Mouse (Mus musculus): ENCODE data around the gene Lsm14a.

The Lsm14a gene

GRCm38 (mm10) chr7:34393215-34393614, at the start of gene Lsm14a:
Gene Lsm14a, minus strand, starts transcription at chr7:34393315.
- no peak for DNase-seq (ENCODE audit: low spot score)

GRCm38 (mm10) chr7:34438903-34439302, 45.8 kb upstream of the Lsm14a start:
- peak; percentile 69 for DNase-seq (ENCODE audit: low spot score)

- no peak for DNase-seq (ENCODE audit: low spot score)
These were observed 40.5 kb upstream of the Lsm14a start for GRCm38 (mm10) chr7:34433597-34433996.

- DNase-seq (ENCODE audit: low spot score): no peak
These were observed 28.1 kb upstream of the Lsm14a start for GRCm38 (mm10) chr7:34421201-34421600.

- peak; percentile 87 for DNase-seq (ENCODE audit: low spot score)
These were observed 14.4 kb upstream of the Lsm14a start for GRCm38 (mm10) chr7:34407492-34407891.

GRCm38 (mm10) chr7:34403876-34404275, 10.8 kb upstream of the Lsm14a start:
- no peak for DNase-seq (ENCODE audit: low spot score)

- DNase-seq (ENCODE audit: low spot score): no peak
These were observed 7.0 kb upstream of the Lsm14a start for GRCm38 (mm10) chr7:34400070-34400469.

- DNase-seq (ENCODE audit: low spot score): no peak
These were observed 5.7 kb upstream of the Lsm14a start for GRCm38 (mm10) chr7:34398831-34399230.

- no peak for DNase-seq (ENCODE audit: low spot score)
These were observed 3.7 kb upstream of the Lsm14a start for GRCm38 (mm10) chr7:34396791-34397190.

- no peak for DNase-seq (ENCODE audit: low spot score)
These were observed 2.6 kb upstream of the Lsm14a start for GRCm38 (mm10) chr7:34395761-34396160.

- DNase-seq (ENCODE audit: low spot score): peak; percentile 7
These were observed 1.5 kb upstream of the Lsm14a start for GRCm38 (mm10) chr7:34394636-34395035.

- DNase-seq (ENCODE audit: low spot score): no peak
These were observed 976 bp upstream of the Lsm14a start for GRCm38 (mm10) chr7:34394091-34394490.

- no peak for DNase-seq (ENCODE audit: low spot score)
These were observed 780 bp downstream of the Lsm14a start for GRCm38 (mm10) chr7:34392335-34392734.

- no peak for DNase-seq (ENCODE audit: low spot score)
These were observed 1.4 kb downstream of the Lsm14a start for GRCm38 (mm10) chr7:34391711-34392110.

GRCm38 (mm10) chr7:34390834-34391155, 2.3 kb downstream of the Lsm14a start:
- DNase-seq (ENCODE audit: low spot score): peak; percentile 6

GRCm38 (mm10) chr7:34390111-34390833, 2.8 kb downstream of the Lsm14a start:
- DNase-seq (ENCODE audit: low spot score): peak; percentile 32

GRCm38 (mm10) chr7:34389277-34390085, 3.6 kb downstream of the Lsm14a start:
- peak; percentile 95 for DNase-seq (ENCODE audit: low spot score)

- DNase-seq (ENCODE audit: low spot score): peak; percentile 52
These were observed 4.5 kb downstream of the Lsm14a start for GRCm38 (mm10) chr7:34388445-34389276.

- DNase-seq (ENCODE audit: low spot score): no peak
These were observed 5.2 kb downstream of the Lsm14a start for GRCm38 (mm10) chr7:34387784-34388444.

- no peak for DNase-seq (ENCODE audit: low spot score)
These were observed 10.3 kb downstream of the Lsm14a start for GRCm38 (mm10) chr7:34382803-34383202.

GRCm38 (mm10) chr7:34381733-34382132, 11.4 kb downstream of the Lsm14a start:
- no peak for DNase-seq (ENCODE audit: low spot score)

GRCm38 (mm10) chr7:34380311-34380710, 12.8 kb downstream of the Lsm14a start:
- DNase-seq (ENCODE audit: low spot score): no peak
